Comparison of ENCODE assay signal across 9 mouse cellular contexts in the genomic region with DNA sequence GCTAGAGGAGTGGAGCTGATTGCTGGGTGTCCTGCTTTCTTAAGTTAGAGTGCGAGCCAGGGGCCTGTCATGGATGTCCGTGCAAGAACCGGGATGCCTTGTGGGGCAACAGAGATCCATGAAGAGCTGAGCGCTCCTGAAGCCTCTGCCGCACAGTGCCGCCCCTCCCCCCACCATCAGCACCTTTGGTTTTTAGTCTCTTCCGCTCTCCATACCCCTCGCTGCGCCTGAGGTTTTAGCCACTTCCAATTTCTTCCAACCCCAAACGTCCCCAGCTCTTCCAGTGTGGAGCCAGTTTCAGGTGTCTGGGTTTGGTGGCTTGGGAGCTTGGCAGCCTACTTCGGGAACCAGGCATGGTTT. TPM values are rescaled to one million over a fixed set of nuclear protein-coding genes. Genes with fewer than 3 reads are reported as not detected.
DNase-seq lines count a peak whose midpoint lies in the region; ATAC-seq and TF ChIP-seq lines count a peak whose summit lies in the region.
"Had no signal": no experiment of that assay in that cellular context is flagged by ENCODE, and none has a peak within 500 bp of the region (broad histone marks: within the 10 kb centered on the region; RNA-seq: fewer than 3 reads in every experiment).

No protein-coding gene starts in this region.

- WGBS in liver, postnatal 0 days (ENCODE audit: insufficient replicate concordance): under 1% methylated on average over 11 of the region's 11 CpGs
- WGBS in neural tube, embryonic 15.5 days: 2% methylated on average over 11 of the region's 11 CpGs

- peak overlapping the region; percentile 70 for H3K4me2 ChIP-seq in liver, postnatal 0 days (ENCODE audit: low read depth, low read length)
- peak overlapping the region; percentile 86 for H3K4me2 ChIP-seq in neural tube, embryonic 15.5 days

- peak overlapping the region; percentile 72 for H3K4me3 ChIP-seq in E14TG2a.4 (replicated peaks; ENCODE audit: low read length)
- H3K4me3 ChIP-seq in embryonic fibroblast, embryonic 13.5 days (ENCODE audit: insufficient read depth, low read length): peak overlapping the region; percentile 19
- H3K4me3 ChIP-seq in liver, postnatal 0 days (ENCODE audit: low read depth, low read length): peak overlapping the region; percentile 36
- peak overlapping the region; percentile 50 for H3K4me3 ChIP-seq in neural tube, embryonic 15.5 days (replicated peaks)

- H3K4me1 ChIP-seq in E14TG2a.4 (replicated peaks; ENCODE audit: low read depth, low read length): peaks cover 34% of the 10 kb centered on the region
- peaks cover 2% of the 10 kb centered on the region; the same call in 1 of the 2 replicates for H3K4me1 ChIP-seq in embryonic fibroblast, embryonic 13.5 days (ENCODE audit: control insufficient read depth, insufficient read depth, low read length)
- H3K4me1 ChIP-seq in liver, postnatal 0 days (ENCODE audit: insufficient read depth): peaks cover 13% of the 10 kb centered on the region
- H3K4me1 ChIP-seq in neural tube, embryonic 15.5 days: peaks cover 24% of the 10 kb centered on the region

- ATAC-seq in liver, postnatal 0 days: 0 out of 2 replicates have a peak, but pooled peaks have one; percentile 13
- peak; percentile 73 for ATAC-seq in neural tube, embryonic 15.5 days (ENCODE audit: low FRiP score)
- no peak for ATAC-seq in erythroid progenitor cell, adult 5-6 weeks (replicated peaks; ENCODE audit: low FRiP score, poor library complexity, severe bottlenecking)

- TF ChIP-seq CTCF in E14TG2a.4 (conservative IDR thresholded peaks at IDR 0.05; ENCODE audit: low read length): no peak
- TF ChIP-seq CTCF in embryonic fibroblast, embryonic 13.5 days (IDR thresholded peaks at IDR 0.05; ENCODE audit: borderline replicate concordance, insufficient read depth, low read length): no peak
- no peak for TF ChIP-seq CTCF in liver, postnatal 0 days (IDR thresholded peaks at IDR 0.05; ENCODE audit: low read depth)

- H3K9ac ChIP-seq in liver, postnatal 0 days (replicated peaks): peak overlapping the region; percentile 22
- H3K9ac ChIP-seq in neural tube, embryonic 15.5 days (replicated peaks): peak overlapping the region; percentile 51

- no peak for TF ChIP-seq EP300 in liver, postnatal 0 days (IDR thresholded peaks at IDR 0.05; ENCODE audit: low read depth)

- no peaks in the 10 kb centered on the region for H3K9me3 ChIP-seq in E14TG2a.4 (ENCODE audit: low read length)
- H3K9me3 ChIP-seq in liver, postnatal 0 days (ENCODE audit: low read length): no peaks in the 10 kb centered on the region
- no peaks in the 10 kb centered on the region for H3K9me3 ChIP-seq in neural tube, embryonic 15.5 days (replicated peaks)

- no peaks in the 10 kb centered on the region for H3K36me3 ChIP-seq in E14TG2a.4 (ENCODE audit: insufficient read depth, low read length)
- H3K36me3 ChIP-seq in liver, postnatal 0 days (replicated peaks; ENCODE audit: insufficient read depth, low read length): no peaks in the 10 kb centered on the region
- H3K36me3 ChIP-seq in neural tube, embryonic 15.5 days: no peaks in the 10 kb centered on the region
- H3K36me3 ChIP-seq: G1E had no signal

- H3K27ac ChIP-seq in embryonic fibroblast, embryonic 13.5 days (ENCODE audit: insufficient read depth, low read length): no peak overlapping the region
- no peak overlapping the region for H3K27ac ChIP-seq in liver, postnatal 0 days (ENCODE audit: low read depth)
- no peak overlapping the region for H3K27ac ChIP-seq in neural tube, embryonic 15.5 days (replicated peaks)

- H3K27me3 ChIP-seq in E14TG2a.4 (ENCODE audit: insufficient read depth, low read length): peaks cover 32% of the 10 kb centered on the region
- peaks cover 10% of the 10 kb centered on the region; the same call in 1 of the 2 replicates for H3K27me3 ChIP-seq in liver, postnatal 0 days (ENCODE audit: insufficient read depth, low read length)
- no peaks in the 10 kb centered on the region; the same call in none of the 2 replicates for H3K27me3 ChIP-seq in neural tube, embryonic 15.5 days (replicated peaks)

- DNase-seq in gastrocnemius, postnatal 10 days: peak; percentile 11
- no peak for DNase-seq in gastrocnemius, postnatal 25 days
- peak; percentile 55 for DNase-seq in induced T-regulatory cell, adult 2 months (ENCODE audit: low read depth)
- DNase-seq in liver, postnatal 0 days: peak; percentile 29

- no peak for TF ChIP-seq POLR2A in embryonic fibroblast, embryonic 13.5 days (IDR thresholded peaks at IDR 0.05; ENCODE audit: low read depth, low read length)

RNA-seq across cellular contexts. Expression of a gene that starts 0.9 kb away (rescaled TPM):
- 1 to 10 TPM; 1.9 to 3.3 TPM for total RNA-seq in gastrocnemius, postnatal 10 days (2021)
- total RNA-seq in gastrocnemius, postnatal 25 days (2021): under 1 TPM; 0.26 to 0.51 TPM
- 4.4 and 24.3 TPM in 2 replicates for polyA plus RNA-seq in embryonic fibroblast, embryonic 13.5 days (2011; ENCODE audit: insufficient read length, low read depth, missing spikeins)
- polyA plus RNA-seq in liver, postnatal 0 days (2015; fragmentation: Nextera tagmentation; extraction: Ambion mirVana): 1.7 TPM in 2 replicates
- 5.8 and 5.9 TPM in 2 replicates for polyA plus RNA-seq in neural tube, embryonic 15.5 days (2015; fragmentation: Nextera tagmentation; extraction: Ambion mirVana)
- 5.0 and 5.4 TPM in 2 replicates for total RNA-seq in erythroid progenitor cell, adult 5-6 weeks (2015; ENCODE audit: low replicate concordance)
- 0.98 and 1.0 TPM in 2 replicates for total RNA-seq in erythroid progenitor cell, adult 5-6 weeks (2017; ENCODE audit: low replicate concordance)
- polyA plus RNA-seq: G1E had no signal

Comparison
In these comparisons a context has a peak if more than half of its experiments do, and no peak if none do; other contexts are left out.
1. H3K4me3 ChIP-seq: peak in every context shown above with its lines; median percentile 72 in E14TG2a.4; 50 in neural tube, embryonic 15.5 days; 36 in liver, postnatal 0 days; 19 in embryonic fibroblast, embryonic 13.5 days.